Mouse (Mus musculus): Measurements from ENCODE around the gene Gm10031. TPM values are rescaled to one million over a fixed set of nuclear protein-coding genes. Genes with fewer than 3 reads are reported as not detected.
A peak's percentile ranks its signal among the peaks of the same experiment; 100 is the strongest.
"Not testable (repeated sequence)": the region's sequence is repeated elsewhere in the genome, so short reads cannot be mapped to it uniquely, and the experiment has no call there.

The Gm10031 gene
- polyA plus RNA-seq (2014; fragmentation: Nextera tagmentation; extraction: Ambion mirVana) = 0.44 and 0.74 TPM in 2 replicates

DNA sequence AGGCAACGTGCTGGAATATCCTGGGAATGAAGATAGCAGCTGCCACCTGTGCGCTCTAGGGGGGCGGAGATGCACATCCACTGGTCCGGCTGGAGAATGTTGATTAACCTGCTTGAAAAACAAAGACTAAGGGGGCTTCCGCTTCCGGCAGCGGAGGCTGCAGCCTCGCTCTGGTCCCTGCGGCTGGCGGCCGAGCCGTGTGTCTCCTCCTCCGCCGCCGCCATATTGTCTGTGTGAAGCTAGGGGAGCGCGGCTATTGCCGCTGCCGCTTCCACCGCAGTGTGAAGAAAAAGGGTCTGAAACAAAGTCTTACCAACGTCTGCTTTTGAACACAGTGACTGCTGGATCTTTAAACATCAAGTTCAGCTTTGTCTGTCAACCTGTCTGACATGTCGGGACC is at the start of gene Gm10031:
TSS of gene Gm10031 (plus strand) at position 171 of the 400 bp plus-strand sequence.
- peak; percentile 75; the same call in 1 of the 2 replicates for ATAC-seq (ENCODE audit: low FRiP score)
- WGBS = 97% methylated on average over 20 of the region's 22 CpGs
- H3K4me2 ChIP-seq; H3K4me3 ChIP-seq (ENCODE audit: low read depth, low read length); H3K27ac ChIP-seq (ENCODE audit: low read depth, low read length); H3K9me3 ChIP-seq (ENCODE audit: control insufficient read depth, low read length); H3K36me3 ChIP-seq (ENCODE audit: control insufficient read depth, insufficient read depth, low read length); DNase-seq (ENCODE audit: low spot score, missing footprints); H3K27me3 ChIP-seq (ENCODE audit: control insufficient read depth, insufficient read depth, low read length); H3K4me1 ChIP-seq (ENCODE audit: control insufficient read depth, insufficient read depth, low read length); H3K9ac ChIP-seq (ENCODE audit: low read length): not testable (repeated sequence)

DNA sequence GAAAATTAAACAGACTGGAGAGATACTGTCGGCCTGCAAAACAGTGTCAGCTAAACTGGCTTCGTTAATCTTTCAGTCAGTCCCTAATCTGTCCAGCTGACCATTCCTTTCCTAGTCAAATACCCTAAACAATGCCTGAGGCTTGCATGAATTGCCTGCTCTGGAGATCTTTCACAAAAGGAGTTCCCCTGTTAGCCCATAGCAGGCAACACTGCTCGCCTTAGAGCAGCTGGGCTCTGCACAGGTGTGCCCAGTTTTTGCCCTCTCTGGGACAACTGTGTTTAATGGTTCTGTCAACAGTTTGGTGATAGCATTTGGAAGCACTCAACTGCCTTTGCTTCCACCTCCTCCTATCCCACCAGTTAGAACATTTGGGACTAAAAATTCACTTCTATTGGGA is 49.0 kb upstream of the Gm10031 start:
- ATAC-seq (ENCODE audit: low FRiP score) (no peak), DNase-seq (ENCODE audit: low spot score, missing footprints) (no peak)
- no peak overlapping the region for H3K4me3 ChIP-seq (ENCODE audit: low read depth, low read length)
- H3K27me3 ChIP-seq (ENCODE audit: control insufficient read depth, insufficient read depth, low read length) = no peaks in the 10 kb centered on the region
- no peak overlapping the region for H3K9ac ChIP-seq (ENCODE audit: low read length)
- WGBS = 7% methylated on average over 3 of the region's 3 CpGs
- H3K9me3 ChIP-seq (ENCODE audit: control insufficient read depth, low read length) = no peaks in the 10 kb centered on the region
- H3K4me1 ChIP-seq (ENCODE audit: control insufficient read depth, insufficient read depth, low read length) = peaks cover 6% of the 10 kb centered on the region; the same call in 1 of the 2 replicates
- no peaks in the 10 kb centered on the region for H3K36me3 ChIP-seq (ENCODE audit: control insufficient read depth, insufficient read depth, low read length)
- no peak overlapping the region for H3K4me2 ChIP-seq
- H3K27ac ChIP-seq (ENCODE audit: low read depth, low read length) = no peak overlapping the region; the same call in 1 of the 2 replicates

DNA sequence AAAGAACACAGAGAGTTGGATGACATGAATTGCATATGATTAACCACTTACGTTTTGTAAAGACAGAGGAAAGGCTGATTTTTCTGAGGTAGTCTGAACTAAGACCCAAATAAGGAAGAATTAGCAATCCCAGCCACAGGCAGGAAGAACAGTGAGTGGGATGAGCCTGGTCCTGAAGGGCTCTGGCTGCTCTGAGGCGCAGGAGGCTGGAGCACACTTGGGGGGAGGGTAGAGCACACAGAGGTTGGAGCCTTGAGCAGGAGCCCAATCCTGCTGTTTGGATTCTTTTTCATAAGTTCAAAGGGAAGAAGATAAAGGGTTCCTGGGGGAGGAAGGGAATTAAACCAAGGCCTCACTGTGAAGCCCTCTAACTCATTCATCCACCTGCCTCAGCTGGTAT is 47.8 kb upstream of the Gm10031 start:
- peaks cover 6% of the 10 kb centered on the region; the same call in 1 of the 2 replicates for H3K4me1 ChIP-seq (ENCODE audit: control insufficient read depth, insufficient read depth, low read length)
- H3K9ac ChIP-seq (ENCODE audit: low read length) = no peak overlapping the region
- ATAC-seq (ENCODE audit: low FRiP score) = no peak
- H3K4me2 ChIP-seq = no peak overlapping the region
- 17% methylated on average over 2 of the region's 2 CpGs for WGBS
- H3K4me3 ChIP-seq (ENCODE audit: low read depth, low read length) = no peak overlapping the region
- H3K27me3 ChIP-seq (ENCODE audit: control insufficient read depth, insufficient read depth, low read length) = no peaks in the 10 kb centered on the region
- H3K27ac ChIP-seq (ENCODE audit: low read depth, low read length) = no peak overlapping the region
- H3K36me3 ChIP-seq (ENCODE audit: control insufficient read depth, insufficient read depth, low read length) = no peaks in the 10 kb centered on the region
- no peak for DNase-seq (ENCODE audit: low spot score, missing footprints)
- no peaks in the 10 kb centered on the region for H3K9me3 ChIP-seq (ENCODE audit: control insufficient read depth, low read length)

GRCm38 (mm10) chr1:156476535-156476934 is 47.3 kb upstream of the Gm10031 start:
- WGBS = 32% methylated on average over 7 of the region's 7 CpGs
- H3K4me3 ChIP-seq (ENCODE audit: low read depth, low read length) = no peak overlapping the region
- no peak overlapping the region for H3K4me2 ChIP-seq
- H3K27ac ChIP-seq (ENCODE audit: low read depth, low read length) = no peak overlapping the region
- DNase-seq (ENCODE audit: low spot score, missing footprints) (no peak), ATAC-seq (ENCODE audit: low FRiP score) (no peak)
- no peaks in the 10 kb centered on the region for H3K36me3 ChIP-seq (ENCODE audit: control insufficient read depth, insufficient read depth, low read length)
- no peaks in the 10 kb centered on the region for H3K27me3 ChIP-seq (ENCODE audit: control insufficient read depth, insufficient read depth, low read length)
- no peaks in the 10 kb centered on the region for H3K9me3 ChIP-seq (ENCODE audit: control insufficient read depth, low read length)
- peaks cover 6% of the 10 kb centered on the region; the same call in 1 of the 2 replicates for H3K4me1 ChIP-seq (ENCODE audit: control insufficient read depth, insufficient read depth, low read length)
- no peak overlapping the region for H3K9ac ChIP-seq (ENCODE audit: low read length)

DNA sequence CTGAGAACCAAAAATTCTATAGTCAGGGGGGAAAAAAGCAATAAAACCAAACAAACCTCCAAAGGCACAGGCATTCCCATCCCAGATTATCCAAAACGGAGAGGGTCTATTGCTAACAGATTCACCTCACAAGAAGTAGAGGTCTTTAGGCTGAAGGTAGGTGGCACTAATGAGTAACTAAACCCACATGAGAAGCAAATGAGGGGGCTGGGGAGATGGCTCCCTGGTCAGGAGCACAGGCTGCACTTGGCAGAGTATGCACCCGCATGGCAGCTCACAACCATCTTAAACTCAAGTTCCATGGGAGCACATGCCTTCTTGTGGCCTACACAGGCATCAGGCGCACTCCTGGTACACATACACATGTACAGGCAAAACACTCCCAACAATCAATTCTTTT is 42.0 kb upstream of the Gm10031 start:
- WGBS = 89% methylated on average over 3 of the region's 3 CpGs
- ATAC-seq (ENCODE audit: low FRiP score) = no peak
- Histone ChIP-seq H3K36me3 (ENCODE audit: control insufficient read depth, insufficient read depth, low read length) (no peaks in the 10 kb centered on the region), H3K9me3 (ENCODE audit: control insufficient read depth, low read length) (no peaks in the 10 kb centered on the region), H3K4me1 (ENCODE audit: control insufficient read depth, insufficient read depth, low read length) (no peaks in the 10 kb centered on the region), H3K27me3 (ENCODE audit: control insufficient read depth, insufficient read depth, low read length) (no peaks in the 10 kb centered on the region), H3K4me2 (no peak overlapping the region), H3K27ac (ENCODE audit: low read depth, low read length) (no peak overlapping the region), H3K9ac (ENCODE audit: low read length) (no peak overlapping the region), H3K4me3 (ENCODE audit: low read depth, low read length) (no peak overlapping the region)
- DNase-seq (ENCODE audit: low spot score, missing footprints) = no peak

DNA sequence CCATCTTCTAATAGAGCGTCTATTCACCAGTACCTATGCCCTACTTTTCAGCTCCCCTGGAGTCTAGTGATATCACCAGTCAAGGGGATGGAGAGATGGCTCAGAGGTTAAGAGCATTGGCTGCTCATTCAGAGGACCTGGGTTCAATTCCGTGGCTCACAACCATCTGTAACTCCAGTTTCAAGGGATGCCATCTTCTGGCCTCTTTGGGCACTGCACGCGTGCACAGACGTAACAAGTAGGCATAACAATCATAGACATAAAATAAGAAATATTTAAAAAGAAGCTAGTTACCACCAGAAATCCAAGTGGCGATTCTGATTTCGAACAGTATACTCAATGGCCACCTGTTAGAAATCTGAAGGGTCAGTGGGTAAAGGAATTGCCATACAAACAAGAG is 36.3 kb upstream of the Gm10031 start:
- 95% methylated on average over 7 of the region's 7 CpGs for WGBS

GRCm38 (mm10) chr1:156488031-156488430 is 35.8 kb upstream of the Gm10031 start:
- DNase-seq (ENCODE audit: low spot score, missing footprints) (no peak), ATAC-seq (ENCODE audit: low FRiP score) (no peak)
- H3K4me1 ChIP-seq (ENCODE audit: control insufficient read depth, insufficient read depth, low read length) = no peaks in the 10 kb centered on the region
- no peak overlapping the region for H3K4me3 ChIP-seq (ENCODE audit: low read depth, low read length)
- no peak overlapping the region for H3K4me2 ChIP-seq
- H3K9me3 ChIP-seq (ENCODE audit: control insufficient read depth, low read length) = no peaks in the 10 kb centered on the region
- H3K36me3 ChIP-seq (ENCODE audit: control insufficient read depth, insufficient read depth, low read length) = no peaks in the 10 kb centered on the region
- H3K27me3 ChIP-seq (ENCODE audit: control insufficient read depth, insufficient read depth, low read length) = no peaks in the 10 kb centered on the region
- H3K27ac ChIP-seq (ENCODE audit: low read depth, low read length) = no peak overlapping the region
- no peak overlapping the region for H3K9ac ChIP-seq (ENCODE audit: low read length)
- 89% methylated on average over 5 of the region's 5 CpGs for WGBS

More for the DNA sequence above, 36.3 kb upstream of the Gm10031 start:
- Histone ChIP-seq H3K9me3 (ENCODE audit: control insufficient read depth, low read length) (no peaks in the 10 kb centered on the region), H3K9ac (ENCODE audit: low read length) (no peak overlapping the region), H3K27me3 (ENCODE audit: control insufficient read depth, insufficient read depth, low read length) (no peaks in the 10 kb centered on the region), H3K4me3 (ENCODE audit: low read depth, low read length) (no peak overlapping the region), H3K4me2 (no peak overlapping the region), H3K4me1 (ENCODE audit: control insufficient read depth, insufficient read depth, low read length) (no peaks in the 10 kb centered on the region), H3K27ac (ENCODE audit: low read depth, low read length) (no peak overlapping the region), H3K36me3 (ENCODE audit: control insufficient read depth, insufficient read depth, low read length) (no peaks in the 10 kb centered on the region)
- no peak for ATAC-seq (ENCODE audit: low FRiP score)
- no peak for DNase-seq (ENCODE audit: low spot score, missing footprints)

DNA sequence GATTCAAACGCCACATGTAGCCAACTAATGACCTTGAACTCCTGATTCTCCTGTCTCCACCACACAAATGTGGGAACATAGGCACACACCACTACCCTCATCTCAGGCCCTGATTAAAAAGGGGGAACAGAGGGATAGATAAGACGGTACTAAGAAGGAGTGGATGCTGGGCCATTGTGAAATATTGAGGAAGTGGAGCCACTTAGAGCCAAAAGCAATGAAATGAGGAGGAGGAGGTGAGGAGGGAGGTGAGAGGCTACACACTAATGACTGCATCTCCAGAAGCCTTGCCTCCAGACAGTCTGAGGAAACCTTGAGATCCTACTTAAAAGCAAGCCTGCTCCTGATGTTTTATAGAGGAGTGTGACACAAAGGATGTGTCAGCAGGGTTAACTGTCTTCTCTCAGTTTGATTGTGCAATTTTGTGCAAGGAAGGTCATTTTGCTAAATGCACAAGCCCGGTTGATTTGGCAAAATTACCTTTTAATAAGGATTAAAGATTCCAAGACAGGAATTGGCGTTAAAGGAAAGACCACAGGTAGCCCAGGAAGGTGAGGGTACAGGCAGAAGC is 32.5 kb upstream of the Gm10031 start:
- ATAC-seq (ENCODE audit: low FRiP score) = no peak
- H3K36me3 ChIP-seq (ENCODE audit: control insufficient read depth, insufficient read depth, low read length) = no peaks in the 10 kb centered on the region

GRCm38 (mm10) chr1:156495025-156495424 is 28.8 kb upstream of the Gm10031 start:
- Histone ChIP-seq H3K4me2 (no peak overlapping the region), H3K27me3 (ENCODE audit: control insufficient read depth, insufficient read depth, low read length) (no peaks in the 10 kb centered on the region), H3K9ac (ENCODE audit: low read length) (no peak overlapping the region), H3K4me1 (ENCODE audit: control insufficient read depth, insufficient read depth, low read length) (no peaks in the 10 kb centered on the region), H3K27ac (ENCODE audit: low read depth, low read length) (no peak overlapping the region), H3K9me3 (ENCODE audit: control insufficient read depth, low read length) (no peaks in the 10 kb centered on the region), H3K4me3 (ENCODE audit: low read depth, low read length) (no peak overlapping the region), H3K36me3 (ENCODE audit: control insufficient read depth, insufficient read depth, low read length) (no peaks in the 10 kb centered on the region)
- no peak for ATAC-seq (ENCODE audit: low FRiP score)
- WGBS = 90% methylated on average over 8 of the region's 8 CpGs
- no peak for DNase-seq (ENCODE audit: low spot score, missing footprints)

More for the DNA sequence above, 32.5 kb upstream of the Gm10031 start:
- no peak overlapping the region for H3K27ac ChIP-seq (ENCODE audit: low read depth, low read length)
- H3K9ac ChIP-seq (ENCODE audit: low read length) = no peak overlapping the region
- H3K4me1 ChIP-seq (ENCODE audit: control insufficient read depth, insufficient read depth, low read length) = no peaks in the 10 kb centered on the region
- DNase-seq (ENCODE audit: low spot score, missing footprints) = no peak
- 86% methylated on average over 4 of the region's 4 CpGs for WGBS
- no peak overlapping the region for H3K4me2 ChIP-seq
- no peak overlapping the region for H3K4me3 ChIP-seq (ENCODE audit: low read depth, low read length)
- H3K27me3 ChIP-seq (ENCODE audit: control insufficient read depth, insufficient read depth, low read length) = no peaks in the 10 kb centered on the region
- H3K9me3 ChIP-seq (ENCODE audit: control insufficient read depth, low read length) = no peaks in the 10 kb centered on the region
